Mouse (Mus musculus) limb, embryonic 12.5 days (tissue): Measurements from ENCODE around the gene Cmc2. TPM values are rescaled to one million over a fixed set of nuclear protein-coding genes. Genes with fewer than 3 reads are reported as not detected.

ENCODE experiments used
- ATAC-seq: fragments of 200-750 bp; cut with Nextera tagmentation; 2 replicates; pipeline ENCODE4 v1.8.0; 2017; ENCODE audit warnings: low read depth, moderate TSS enrichment; ENCODE audit not compliant: insufficient number of reproducible peaks, insufficient read depth, low FRiP score, low TSS enrichment
- H3K27ac ChIP-seq: fragments of 300-500 bp; sonication (generic); 2 replicates; pipeline ENCODE4 v1.5.1; 2016; ENCODE audit warnings: mild to moderate bottlenecking, moderate library complexity
- H3K27me3 ChIP-seq: fragments of 300-500 bp; sonication (generic); 2 replicates; pipeline ENCODE4 v1.6.1; 2016; ENCODE audit warnings: mild to moderate bottlenecking, moderate library complexity
- H3K36me3 ChIP-seq: fragments of 300-500 bp; sonication (generic); 2 replicates; pipeline ENCODE4 v1.6.1; 2016; ENCODE audit warnings: mild to moderate bottlenecking, moderate library complexity
- H3K4me1 ChIP-seq: fragments of 300-500 bp; sonication (generic); replicated peaks from 2 replicates; pipeline ENCODE4 v1.6.1; 2016
- H3K4me2 ChIP-seq: fragments of 300-500 bp; sonication (generic); 2 replicates; pipeline ENCODE4 v1.6.1; 2016; ENCODE audit warnings: mild to moderate bottlenecking, moderate library complexity
- H3K4me3 ChIP-seq: fragments of 300-500 bp; sonication (generic); replicated peaks from 2 replicates; pipeline ENCODE4 v1.5.1; 2016; ENCODE audit warnings: mild to moderate bottlenecking
- H3K9ac ChIP-seq: fragments of 300-500 bp; sonication (generic); replicated peaks from 2 replicates; pipeline ENCODE4 v1.6.1; 2016; ENCODE audit warnings: mild to moderate bottlenecking, moderate library complexity
- H3K9me3 ChIP-seq: fragments of 300-500 bp; sonication (generic); 2 replicates; pipeline ENCODE4 v1.6.1; 2016; ENCODE audit warnings: mild to moderate bottlenecking, moderate library complexity
- WGBS: fragments of 180-500 bp; shearing (Covaris S2); methylation state at CpG from one replicate; pipeline ENCODE4 v1.1.7; 2016; 5-methylcytosine and 5-hydroxymethylcytosine counted together
- polyA plus RNA-seq: library from polyadenylated mRNA; unstranded; fragments of >200 nt; fragmentation: Nextera tagmentation; extraction: Ambion mirVana; gene quantifications from 2 replicates; pipeline ENCODE4 v1.2.1, GENCODE M21; 2016

The Cmc2 gene
- polyA plus RNA-seq: 72.2 and 82.7 TPM in 2 replicates

GRCm38 (mm10) chr8:116921337-116922059 is at the start of gene Cmc2, which contains the start of gene Cenpn:
TSS of gene Cmc2 (minus strand) at chr8:116921455.
TSS of gene Cenpn (plus strand) at chr8:116921730.
- WGBS: under 1% methylated on average over 57 of the region's 57 CpGs
- peak within 1 kb of the TSS; percentile 81 for H3K4me3 ChIP-seq

GRCm38 (mm10) chr8:116969531-116969930 is 48.3 kb upstream of the Cmc2 start:
- Histone ChIP-seq H3K27me3 (no peaks in the 10 kb centered on the region), H3K4me3 (no peak overlapping the region), H3K27ac (no peak overlapping the region), H3K9me3 (no peaks in the 10 kb centered on the region), H3K9ac (no peak overlapping the region), H3K36me3 (no peaks in the 10 kb centered on the region), H3K4me1 (no peaks in the 10 kb centered on the region), H3K4me2 (no peak overlapping the region)
- no peak for ATAC-seq
- WGBS: 91% methylated on average over 6 of the region's 6 CpGs

More at GRCm38 (mm10) chr8:116921337-116922059, at the start of gene Cmc2, which contains the start of gene Cenpn:
- peak within 1 kb of the TSS; percentile 81 for H3K9ac ChIP-seq
- H3K4me1 ChIP-seq: peaks cover 15% of the 10 kb centered on the region
- peak within 1 kb of the TSS; percentile 76 for H3K4me2 ChIP-seq
- peak; percentile 95 for ATAC-seq
- no peaks in the 10 kb centered on the region for H3K9me3 ChIP-seq
- no peaks in the 10 kb centered on the region for H3K27me3 ChIP-seq
- H3K27ac ChIP-seq: peak within 1 kb of the TSS; percentile 60
- H3K36me3 ChIP-seq: peaks cover 13% of the 10 kb centered on the region; the same call in 1 of the 2 replicates

GRCm38 (mm10) chr8:116954415-116954814 is 33.2 kb upstream of the Cmc2 start:
- Histone ChIP-seq H3K36me3 (peaks cover 67% of the 10 kb centered on the region), H3K27ac (no peak overlapping the region), H3K27me3 (no peaks in the 10 kb centered on the region), H3K4me1 (peaks cover 6% of the 10 kb centered on the region), H3K4me2 (no peak overlapping the region), H3K9ac (no peak overlapping the region), H3K4me3 (no peak overlapping the region), H3K9me3 (no peaks in the 10 kb centered on the region)
- no peak for ATAC-seq
- 90% methylated on average over 9 of the region's 9 CpGs for WGBS

- WGBS: 88% methylated on average over 8 of the region's 8 CpGs
- no peak for ATAC-seq
- H3K36me3 ChIP-seq: peaks cover 47% of the 10 kb centered on the region
- peaks cover 6% of the 10 kb centered on the region for H3K4me1 ChIP-seq
- no peak overlapping the region for H3K27ac ChIP-seq
- no peak overlapping the region for H3K9ac ChIP-seq
- H3K27me3 ChIP-seq: no peaks in the 10 kb centered on the region
- no peak overlapping the region for H3K4me3 ChIP-seq
- no peak overlapping the region for H3K4me2 ChIP-seq
- H3K9me3 ChIP-seq: no peaks in the 10 kb centered on the region
Measured at GRCm38 (mm10) chr8:116952428-116952827, 31.2 kb upstream of the Cmc2 start.

GRCm38 (mm10) chr8:116951778-116952177 is 30.5 kb upstream of the Cmc2 start:
- H3K9me3 ChIP-seq: no peaks in the 10 kb centered on the region
- peaks cover 6% of the 10 kb centered on the region for H3K4me1 ChIP-seq
- no peak overlapping the region for H3K27ac ChIP-seq
- H3K4me2 ChIP-seq: no peak overlapping the region
- H3K4me3 ChIP-seq: no peak overlapping the region
- WGBS: 93% methylated on average over 2 of the region's 2 CpGs
- H3K27me3 ChIP-seq: no peaks in the 10 kb centered on the region
- ATAC-seq: no peak
- H3K36me3 ChIP-seq: peaks cover 41% of the 10 kb centered on the region
- no peak overlapping the region for H3K9ac ChIP-seq

GRCm38 (mm10) chr8:116951369-116951768 is 30.1 kb upstream of the Cmc2 start:
- Histone ChIP-seq H3K27ac (no peak overlapping the region), H3K9me3 (no peaks in the 10 kb centered on the region), H3K9ac (no peak overlapping the region), H3K27me3 (no peaks in the 10 kb centered on the region), H3K4me3 (no peak overlapping the region), H3K4me1 (peaks cover 6% of the 10 kb centered on the region), H3K4me2 (no peak overlapping the region), H3K36me3 (peaks cover 37% of the 10 kb centered on the region)
- ATAC-seq: no peak
- 74% methylated on average over 5 of the region's 5 CpGs for WGBS

GRCm38 (mm10) chr8:116947589-116947988 is 26.3 kb upstream of the Cmc2 start:
- Histone ChIP-seq H3K4me1 (peaks cover 18% of the 10 kb centered on the region), H3K9me3 (no peaks in the 10 kb centered on the region), H3K4me2 (no peak overlapping the region), H3K27me3 (no peaks in the 10 kb centered on the region), H3K4me3 (no peak overlapping the region), H3K36me3 (no peaks in the 10 kb centered on the region; the same call in 1 of the 2 replicates), H3K27ac (no peak overlapping the region), H3K9ac (no peak overlapping the region)
- ATAC-seq: no peak
- 93% methylated on average over 7 of the region's 7 CpGs for WGBS

GRCm38 (mm10) chr8:116946851-116947250 is 25.6 kb upstream of the Cmc2 start:
- H3K4me1 ChIP-seq: peaks cover 18% of the 10 kb centered on the region
- ATAC-seq: no peak
- H3K4me2 ChIP-seq: no peak overlapping the region
- no peaks in the 10 kb centered on the region; the same call in 1 of the 2 replicates for H3K36me3 ChIP-seq
- no peak overlapping the region for H3K27ac ChIP-seq
- no peak overlapping the region for H3K4me3 ChIP-seq
- H3K9ac ChIP-seq: no peak overlapping the region
- H3K9me3 ChIP-seq: no peaks in the 10 kb centered on the region
- H3K27me3 ChIP-seq: no peaks in the 10 kb centered on the region
- 96% methylated on average over 6 of the region's 6 CpGs for whole genome bisulfite sequencing

- 81% methylated on average over 21 of the region's 21 CpGs for WGBS
Measured at GRCm38 (mm10) chr8:116946268-116946838, 25.1 kb upstream of the Cmc2 start.

GRCm38 (mm10) chr8:116945169-116945910 is 24.1 kb upstream of the Cmc2 start:
- WGBS: 88% methylated on average over 9 of the region's 9 CpGs
- Histone ChIP-seq H3K4me2 (no peak overlapping the region), H3K27me3 (no peaks in the 10 kb centered on the region), H3K36me3 (peaks cover 9% of the 10 kb centered on the region; the same call in 1 of the 2 replicates), H3K9ac (0 out of 2 replicates have a peak overlapping the region, but pooled peaks have one; percentile 4), H3K9me3 (no peaks in the 10 kb centered on the region), H3K4me3 (no peak overlapping the region), H3K27ac (no peak overlapping the region), H3K4me1 (peaks cover 13% of the 10 kb centered on the region)
- ATAC-seq: no peak

More at GRCm38 (mm10) chr8:116946268-116946838, 25.1 kb upstream of the Cmc2 start:
- no peak overlapping the region for H3K27ac ChIP-seq
- H3K9ac ChIP-seq: no peak overlapping the region
- H3K36me3 ChIP-seq: peaks cover 2% of the 10 kb centered on the region; the same call in 1 of the 2 replicates
- H3K27me3 ChIP-seq: no peaks in the 10 kb centered on the region
- ATAC-seq: no peak
- no peaks in the 10 kb centered on the region for H3K9me3 ChIP-seq
- no peak overlapping the region for H3K4me3 ChIP-seq
- H3K4me1 ChIP-seq: peaks cover 14% of the 10 kb centered on the region
- H3K4me2 ChIP-seq: no peak overlapping the region

GRCm38 (mm10) chr8:116944385-116944696 is 23.1 kb upstream of the Cmc2 start:
- H3K4me2 ChIP-seq: peak overlapping the region; percentile 95
- WGBS: 12% methylated on average over 4 of the region's 4 CpGs
- peak overlapping the region; percentile 87; the same call in 1 of the 2 replicates for H3K9ac ChIP-seq
- H3K36me3 ChIP-seq: peaks cover 9% of the 10 kb centered on the region; the same call in 1 of the 2 replicates
- peaks cover 13% of the 10 kb centered on the region for H3K4me1 ChIP-seq
- H3K9me3 ChIP-seq: no peaks in the 10 kb centered on the region
- ATAC-seq: no peak
- no peak overlapping the region for H3K27ac ChIP-seq
- H3K27me3 ChIP-seq: no peaks in the 10 kb centered on the region
- peak overlapping the region; percentile 97 for H3K4me3 ChIP-seq
